Mouse (Mus musculus) ES-E14 (cell line): Measurements from ENCODE around the gene Srl. TPM values are rescaled to one million over a fixed set of nuclear protein-coding genes. Genes with fewer than 3 reads are reported as not detected.

ENCODE experiments used
- DNase-seq: peaks from one replicate; pipeline ENCODE4 v3.0.0-alpha.2; 2013; ENCODE audit warnings: low read depth, low spot score
- H3K27ac ChIP-seq: 2 replicates; pipeline ENCODE4 v1.5.1; 2012; ENCODE audit warnings: low read depth, mild to moderate bottlenecking, low read length, moderate library complexity, mixed read lengths; ENCODE audit not compliant: poor library complexity, insufficient read depth, severe bottlenecking
- H3K36me3 ChIP-seq: 2 replicates; pipeline ENCODE4 v1.6.1; 2012; ENCODE audit warnings: mild to moderate bottlenecking, low read length, moderate library complexity, mixed read lengths; ENCODE audit not compliant: control insufficient read depth, poor library complexity, insufficient read depth, severe bottlenecking
- H3K4me1 ChIP-seq, 2 experiments: fragments of 150-350 bp in 1 of 2; sonication (generic) in 1 of 2; 2 replicates each; pipeline ENCODE4 v1.6.1; 2012; ENCODE audit warnings: low read length in 2 of 2, mild to moderate bottlenecking in 1 of 2, mixed read lengths in 1 of 2; ENCODE audit not compliant: control insufficient read depth in 2 of 2, insufficient read depth in 2 of 2, poor library complexity in 1 of 2
- H3K4me3 ChIP-seq, 2 experiments: fragments of 150-350 bp in 1 of 2; sonication (generic) in 1 of 2; 2 replicates each; pipeline ENCODE4 v1.5.1; 2012; ENCODE audit warnings: low read length in 2 of 2, low read depth in 1 of 2, mild to moderate bottlenecking in 1 of 2, mixed read lengths in 1 of 2; ENCODE audit not compliant: insufficient read depth in 1 of 2, poor library complexity in 1 of 2, severe bottlenecking in 1 of 2
- H3K9ac ChIP-seq: 2 replicates; pipeline ENCODE4 v1.6.1; 2012; ENCODE audit warnings: low read depth, mild to moderate bottlenecking, low read length, mixed read lengths; ENCODE audit not compliant: poor library complexity, insufficient read depth, severe bottlenecking
- H3K9me3 ChIP-seq: fragments of 150-350 bp; sonication (generic); 2 replicates; pipeline ENCODE4 v1.6.1; 2012; ENCODE audit warnings: low read depth, mild to moderate bottlenecking, low read length; ENCODE audit not compliant: control insufficient read depth, insufficient read depth
- CHD2 ChIP-seq: IDR thresholded peaks from 2 replicates; pipeline ENCODE4 v1.6.1; 2014; ENCODE audit warnings: mild to moderate bottlenecking, low read depth, low read length, inconsistent platforms
- HCFC1 ChIP-seq: IDR thresholded peaks from 2 replicates; pipeline ENCODE4 v1.6.1; 2012; ENCODE audit warnings: low read length, inconsistent platforms, borderline replicate concordance; ENCODE audit not compliant: insufficient read depth
- MAFK ChIP-seq: IDR thresholded peaks from 2 replicates; pipeline ENCODE4 v1.6.1; 2014; ENCODE audit warnings: mild to moderate bottlenecking, low read depth, low read length, inconsistent platforms; ENCODE audit not compliant: insufficient read depth
- ZC3H11A ChIP-seq: IDR thresholded peaks from 2 replicates; pipeline ENCODE4 v1.6.1; 2012; ENCODE audit warnings: low read depth, mild to moderate bottlenecking, inconsistent platforms, low read length, borderline replicate concordance
- ZNF384 ChIP-seq: IDR thresholded peaks from 2 replicates; pipeline ENCODE4 v1.6.1; 2012; ENCODE audit warnings: low read depth, low read length, inconsistent platforms
- in situ Hi-C, 2 experiments: fragments of 600-800 bp; cut with MboI; formaldehyde crosslinking; loops; one replicate each; pipeline ENCODE4 v1.15.1; 2025; ENCODE audit warnings: low sequenced_read_pairs in 2 of 2, inconsistent platforms in 1 of 2; ENCODE audit not compliant: unreplicated experiment in 2 of 2
- total RNA-seq: library from RNA; depleted of rRNA; stranded (reverse); fragments of 300-350 nt; gene quantifications from 2 replicates; pipeline ENCODE4 v1.2.3, GENCODE M21; 2012

The Srl gene
- total RNA-seq, 1 experiment = 28.0 TPM

DNA sequence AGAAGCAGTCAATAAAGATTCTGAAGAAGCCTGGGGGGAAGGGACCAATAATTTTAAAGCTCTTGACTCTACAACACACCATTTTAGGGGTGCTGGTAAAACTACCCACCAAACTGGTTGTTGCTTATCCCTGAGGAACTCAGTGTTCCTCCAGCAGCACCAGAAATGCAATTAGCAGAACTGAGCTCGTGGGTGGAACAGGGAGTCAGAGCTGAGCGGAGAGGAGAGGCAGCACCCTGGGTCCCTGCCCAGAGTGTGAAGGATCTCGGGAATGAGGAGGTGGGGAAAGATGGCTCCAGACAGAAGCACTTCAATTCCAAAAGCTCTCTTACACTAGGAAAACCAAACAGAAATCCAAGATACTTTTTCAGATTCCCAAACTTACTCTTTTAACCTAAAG is 68.9 kb downstream of the Srl start:
- H3K4me1 ChIP-seq = peaks cover 0 to 6% of the 10 kb centered on the region in 2 experiments; a peak in 1 of 4 replicates
- H3K9me3 ChIP-seq = no peaks in the 10 kb centered on the region
- DNase-seq = no peak
- no peak overlapping the region for H3K4me3 ChIP-seq
- no peaks in the 10 kb centered on the region for H3K36me3 ChIP-seq
- H3K27ac ChIP-seq = no peak overlapping the region
- in situ Hi-C loops = no loop called here
- no peak overlapping the region for H3K9ac ChIP-seq
- TF ChIP-seq HCFC1 (no peak), ZNF384 (no peak), MAFK (no peak), CHD2 (no peak), ZC3H11A (no peak)

- TF ChIP-seq ZC3H11A (no peak), CHD2 (no peak), MAFK (no peak), ZNF384 (no peak), HCFC1 (no peak)
- Histone ChIP-seq H3K27ac (no peak overlapping the region), H3K4me1 (peaks cover 0 to 2% of the 10 kb centered on the region in 2 experiments; a peak in 1 of 4 replicates), H3K9ac (no peak overlapping the region), H3K4me3 (no peak overlapping the region), H3K9me3 (no peaks in the 10 kb centered on the region), H3K36me3 (no peaks in the 10 kb centered on the region)
- in situ Hi-C loops = no loop called here
- no peak for DNase-seq
Measured at GRCm38 (mm10) chr16:4469599-4470352, 71.8 kb downstream of the Srl start.

GRCm38 (mm10) chr16:4464529-4465089 is 77.0 kb downstream of the Srl start:
- Histone ChIP-seq H3K4me3 (no peak overlapping the region), H3K27ac (no peak overlapping the region), H3K4me1 (peaks cover 0 to 2% of the 10 kb centered on the region in 2 experiments; a peak in 1 of 4 replicates), H3K36me3 (no peaks in the 10 kb centered on the region), H3K9me3 (no peaks in the 10 kb centered on the region), H3K9ac (no peak overlapping the region)
- DNase-seq = no peak
- in situ Hi-C loops = no loop called here
- no peak for TF ChIP-seq HCFC1
- no peak for TF ChIP-seq ZNF384
- TF ChIP-seq ZC3H11A = no peak
- TF ChIP-seq CHD2 = no peak
- no peak for TF ChIP-seq MAFK

DNA sequence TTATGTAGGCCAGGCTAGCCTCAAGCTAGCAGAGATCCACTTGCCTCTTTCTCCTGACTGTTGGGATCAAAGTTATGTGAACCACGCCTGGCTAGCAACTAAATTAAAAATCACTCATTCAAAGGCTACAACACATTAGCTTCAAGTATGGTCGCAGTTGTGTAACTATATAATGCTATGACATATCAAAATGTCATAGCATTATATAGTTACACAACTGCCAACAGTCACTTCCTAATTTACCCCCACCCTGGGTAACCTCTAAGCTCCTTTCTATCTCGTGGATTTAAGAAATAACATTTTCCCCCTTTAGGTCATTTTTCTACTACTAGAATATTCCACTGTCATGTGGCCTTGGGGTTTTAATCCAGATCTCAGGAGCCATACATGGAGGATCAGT is 83.7 kb downstream of the Srl start:
- no peaks in the 10 kb centered on the region for H3K9me3 ChIP-seq
- H3K36me3 ChIP-seq = no peaks in the 10 kb centered on the region
- H3K4me3 ChIP-seq = no peak overlapping the region
- H3K4me1 ChIP-seq = no peaks in the 10 kb centered on the region
- H3K27ac ChIP-seq = no peak overlapping the region
- no peak for DNase-seq
- in situ Hi-C loops = no loop called here
- TF ChIP-seq CHD2 (no peak), HCFC1 (no peak), ZC3H11A (no peak), MAFK (no peak), ZNF384 (no peak)
- no peak overlapping the region for H3K9ac ChIP-seq

- H3K36me3 ChIP-seq = no peaks in the 10 kb centered on the region
- DNase-seq = no peak
- in situ Hi-C loops = no loop called here
- H3K27ac ChIP-seq = no peak overlapping the region
- H3K9me3 ChIP-seq = no peaks in the 10 kb centered on the region
- H3K4me1 ChIP-seq = no peaks in the 10 kb centered on the region
- H3K9ac ChIP-seq = no peak overlapping the region
- TF ChIP-seq ZNF384 (no peak), MAFK (no peak), HCFC1 (no peak), CHD2 (no peak), ZC3H11A (no peak)
- H3K4me3 ChIP-seq = no peak overlapping the region
Measured at GRCm38 (mm10) chr16:4456391-4456790, 85.2 kb downstream of the Srl start.
